Mouse (Mus musculus): ENCODE measurements around the gene Hoxb4. TPM values are rescaled to one million over a fixed set of nuclear protein-coding genes. Genes with fewer than 3 reads are reported as not detected.
A peak's percentile ranks its signal among the peaks of the same experiment; 100 is the strongest.

Gene Hoxb4
- 2.8 and 3.2 TPM in 2 replicates for polyA plus RNA-seq (2015; fragmentation: Nextera tagmentation; extraction: Ambion mirVana)

DNA sequence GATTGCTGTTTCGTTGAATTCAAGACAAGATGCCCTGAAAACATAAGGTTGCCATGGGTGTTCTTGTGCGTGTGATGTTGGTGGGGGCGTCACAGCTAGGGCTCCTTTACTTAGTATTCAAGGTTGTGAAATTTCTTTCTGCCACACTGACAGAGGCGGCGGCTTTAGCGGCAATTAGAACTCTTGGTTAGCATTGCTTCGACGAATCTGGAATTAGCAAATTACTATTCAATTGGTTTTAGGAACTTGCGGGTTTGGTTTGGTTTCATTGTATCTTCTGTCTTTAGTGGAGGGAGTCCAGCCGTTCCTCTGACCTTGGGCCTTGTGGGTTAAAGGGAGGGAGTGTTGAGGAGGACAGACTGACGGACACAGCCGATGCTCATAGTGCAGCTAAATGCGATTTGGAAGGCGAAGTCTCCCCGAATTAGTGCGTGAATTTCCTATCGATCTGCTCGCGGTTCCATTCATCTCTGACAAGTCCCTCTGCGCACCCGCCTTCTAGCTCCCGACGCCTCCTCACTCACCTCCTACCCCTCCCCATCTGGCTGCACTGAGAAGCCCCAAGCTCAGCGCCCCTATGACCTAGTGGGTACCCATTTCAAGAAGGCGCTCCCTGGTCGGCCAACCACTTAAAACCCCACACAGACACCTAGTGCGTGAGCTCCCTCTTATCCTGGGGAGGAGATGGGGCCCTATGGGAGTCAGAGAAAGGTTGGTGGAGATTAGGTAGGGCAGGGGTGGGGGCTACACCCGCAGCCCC, at the start of gene Hoxb4:
Hoxb4 (plus strand) TSS at position 660 of the 760 bp plus-strand sequence.
- H3K36me3 ChIP-seq = no peaks in the 10 kb centered on the region
- peaks cover 21% of the 10 kb centered on the region for H3K4me1 ChIP-seq (replicated peaks)
- WGBS = 9% methylated on average over 28 of the region's 28 CpGs
- H3K9ac ChIP-seq = peak within 1 kb of the TSS; percentile 83
- H3K4me3 ChIP-seq (replicated peaks) = peak within 1 kb of the TSS; percentile 64
- no peaks in the 10 kb centered on the region for H3K9me3 ChIP-seq
- peak within 1 kb of the TSS; percentile 81 for H3K4me2 ChIP-seq (replicated peaks)
- ATAC-seq = peak; percentile 3; the same call in 1 of the 2 replicates
- H3K27me3 ChIP-seq (replicated peaks) = peaks cover 3% of the 10 kb centered on the region
- peak within 1 kb of the TSS; percentile 98 for H3K27ac ChIP-seq

DNA sequence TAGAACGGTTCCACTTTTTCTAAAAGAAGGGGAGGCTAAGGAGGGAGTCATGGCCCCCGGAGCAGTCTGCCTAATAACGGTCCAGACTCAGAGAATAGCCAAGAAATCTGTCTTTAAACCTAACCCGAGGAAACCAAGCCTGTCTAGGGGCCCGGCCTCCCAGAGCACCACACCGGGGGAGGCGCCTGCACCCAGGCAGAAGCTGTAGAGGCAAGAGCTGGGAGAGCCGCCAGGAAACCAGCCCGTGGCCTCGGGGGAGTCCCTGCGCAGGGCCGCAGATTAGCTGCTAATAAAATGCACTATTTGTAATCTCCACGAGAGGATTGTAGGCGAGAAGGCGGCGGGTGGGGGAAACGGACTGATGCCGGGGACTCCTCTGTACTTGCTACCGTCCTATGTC, 48.2 kb upstream of the Hoxb4 start:
- Histone ChIP-seq H3K4me3 (replicated peaks) (no peak overlapping the region), H3K27ac (no peak overlapping the region), H3K4me2 (replicated peaks) (no peak overlapping the region; the same call in 1 of the 2 replicates), H3K9me3 (no peaks in the 10 kb centered on the region), H3K36me3 (no peaks in the 10 kb centered on the region), H3K4me1 (replicated peaks) (peaks cover 22% of the 10 kb centered on the region), H3K9ac (no peak overlapping the region), H3K27me3 (replicated peaks) (peaks cover 93% of the 10 kb centered on the region)
- no peak for ATAC-seq
- 1% methylated on average over 19 of the region's 19 CpGs for WGBS

DNA sequence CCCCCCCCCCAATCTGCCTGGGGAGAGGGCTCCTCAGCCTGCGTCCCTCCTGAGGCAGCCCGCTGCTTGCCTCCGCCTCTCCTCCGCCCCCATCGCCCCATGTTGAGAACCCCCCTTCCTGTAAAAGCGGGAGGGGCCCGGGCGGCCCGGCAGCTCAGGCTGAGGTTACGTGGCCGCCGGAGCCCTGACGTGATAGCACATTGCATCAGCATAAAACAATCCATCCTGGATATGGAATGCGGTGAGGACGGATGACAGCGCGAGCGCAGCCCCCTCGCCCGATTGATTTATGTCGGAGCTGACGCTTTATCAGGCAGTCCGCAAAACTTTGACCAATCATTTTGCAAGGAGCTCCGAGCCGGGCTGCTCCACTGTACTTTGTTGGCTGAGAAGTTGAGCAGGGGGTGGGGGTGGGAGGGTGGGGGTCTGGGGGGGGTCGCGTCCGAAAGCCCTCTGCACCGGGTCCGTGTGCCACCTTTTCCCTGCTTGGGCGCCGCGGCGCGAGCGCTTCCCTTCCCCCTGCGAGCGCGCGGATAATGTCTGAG, 47.0 kb upstream of the Hoxb4 start, which contains the start of gene Hoxb9:
Hoxb9 (plus strand) TSS at position 462 of the 545 bp plus-strand sequence.
- WGBS = under 1% methylated on average over 37 of the region's 40 CpGs
- peak within 1 kb of the TSS; percentile 37; the same call in 1 of the 2 replicates for H3K9ac ChIP-seq
- peaks cover 22% of the 10 kb centered on the region for H3K4me1 ChIP-seq (replicated peaks)

DNA sequence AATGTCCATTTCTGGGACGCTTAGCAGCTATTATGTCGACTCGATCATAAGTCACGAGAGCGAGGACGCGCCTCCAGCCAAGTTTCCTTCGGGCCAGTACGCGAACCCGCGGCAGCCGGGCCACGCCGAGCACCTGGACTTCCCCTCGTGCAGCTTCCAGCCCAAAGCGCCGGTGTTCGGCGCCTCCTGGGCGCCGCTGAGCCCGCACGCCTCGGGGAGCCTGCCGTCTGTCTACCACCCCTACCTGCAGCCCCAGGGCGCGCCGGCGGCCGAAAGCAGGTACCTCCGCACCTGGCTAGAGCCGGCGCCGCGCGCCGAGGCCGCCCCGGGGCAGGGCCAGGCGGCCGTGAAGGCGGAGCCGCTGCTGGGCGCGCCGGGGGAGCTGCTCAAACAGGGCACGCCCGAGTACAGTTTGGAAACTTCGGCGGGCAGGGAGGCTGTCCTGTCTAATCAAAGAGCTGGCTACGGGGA, 46.5 kb upstream of the Hoxb4 start:
- under 1% methylated on average over 52 of the region's 52 CpGs for WGBS
- Histone ChIP-seq H3K27me3 (replicated peaks) (peaks cover 97% of the 10 kb centered on the region), H3K4me1 (replicated peaks) (peaks cover 22% of the 10 kb centered on the region), H3K4me2 (replicated peaks) (peak overlapping the region; percentile 71), H3K4me3 (replicated peaks) (peak overlapping the region; percentile 40), H3K9ac (peak overlapping the region; percentile 28; the same call in 1 of the 2 replicates), H3K36me3 (no peaks in the 10 kb centered on the region), H3K9me3 (no peaks in the 10 kb centered on the region), H3K27ac (peak overlapping the region; percentile 62)
- ATAC-seq = peak; percentile 73

More for the DNA sequence above, 47.0 kb upstream of the Hoxb4 start, which contains the start of gene Hoxb9:
- no peaks in the 10 kb centered on the region for H3K9me3 ChIP-seq
- ATAC-seq = peak; percentile 46
- H3K27ac ChIP-seq = peak within 1 kb of the TSS; percentile 62
- peaks cover 94% of the 10 kb centered on the region for H3K27me3 ChIP-seq (replicated peaks)
- no peaks in the 10 kb centered on the region for H3K36me3 ChIP-seq
- peak within 1 kb of the TSS; percentile 71 for H3K4me2 ChIP-seq (replicated peaks)
- peak within 1 kb of the TSS; percentile 40 for H3K4me3 ChIP-seq (replicated peaks)

DNA sequence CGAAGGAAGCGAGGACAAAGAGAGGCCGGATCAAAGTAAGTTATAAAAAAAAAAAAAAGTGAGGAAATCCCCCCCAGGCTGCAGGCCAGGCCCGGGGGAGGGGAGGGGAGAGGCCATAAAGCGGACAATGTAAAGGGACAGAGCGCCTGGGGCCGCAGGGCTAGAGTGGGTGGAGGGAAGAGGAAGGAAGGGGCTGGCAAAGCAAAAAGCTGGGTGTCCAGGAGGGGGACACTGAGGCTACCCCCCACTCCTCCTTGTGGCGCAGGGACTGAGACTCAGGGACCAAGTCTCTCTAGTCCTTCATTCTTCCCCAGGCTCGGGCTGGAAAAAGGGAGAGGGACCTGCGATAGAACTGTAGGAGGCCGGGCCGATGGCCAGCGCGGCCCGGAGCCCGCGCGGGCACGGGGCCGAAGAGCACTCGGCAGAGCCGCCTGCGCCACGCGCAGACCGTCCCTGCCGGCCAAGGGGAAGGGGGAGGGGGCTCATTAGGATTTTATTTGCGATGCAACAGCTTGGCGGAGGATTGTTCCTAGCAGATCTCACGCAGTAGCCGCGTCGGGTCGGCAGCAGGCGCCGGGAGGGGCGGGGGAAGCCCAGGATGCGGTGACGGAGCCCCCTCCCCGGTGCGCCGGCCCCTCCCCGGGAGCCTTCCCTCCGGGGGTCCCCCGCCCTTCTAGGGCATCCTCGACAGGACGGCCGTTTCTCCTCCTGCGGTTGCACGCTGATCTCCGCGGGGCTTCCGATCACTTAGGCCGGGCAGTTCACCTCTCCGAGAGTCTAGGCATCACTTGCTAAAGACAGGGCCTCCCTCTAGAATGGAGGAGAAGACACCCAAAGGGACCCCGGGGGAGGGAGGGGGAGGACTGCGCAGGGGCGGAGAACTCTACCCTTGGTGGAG, 45.8 kb upstream of the Hoxb4 start:
- Histone ChIP-seq H3K27me3 (replicated peaks) (peaks cover 97% of the 10 kb centered on the region), H3K27ac (peak overlapping the region; percentile 22; the same call in 1 of the 2 replicates), H3K36me3 (no peaks in the 10 kb centered on the region), H3K9me3 (no peaks in the 10 kb centered on the region), H3K4me1 (replicated peaks) (peaks cover 23% of the 10 kb centered on the region), H3K4me2 (replicated peaks) (peak overlapping the region; percentile 71), H3K4me3 (replicated peaks) (peak overlapping the region; percentile 40), H3K9ac (peak overlapping the region; percentile 37; the same call in 1 of the 2 replicates)
- ATAC-seq = peak; percentile 44
- 1% methylated on average over 55 of the region's 58 CpGs for WGBS

DNA sequence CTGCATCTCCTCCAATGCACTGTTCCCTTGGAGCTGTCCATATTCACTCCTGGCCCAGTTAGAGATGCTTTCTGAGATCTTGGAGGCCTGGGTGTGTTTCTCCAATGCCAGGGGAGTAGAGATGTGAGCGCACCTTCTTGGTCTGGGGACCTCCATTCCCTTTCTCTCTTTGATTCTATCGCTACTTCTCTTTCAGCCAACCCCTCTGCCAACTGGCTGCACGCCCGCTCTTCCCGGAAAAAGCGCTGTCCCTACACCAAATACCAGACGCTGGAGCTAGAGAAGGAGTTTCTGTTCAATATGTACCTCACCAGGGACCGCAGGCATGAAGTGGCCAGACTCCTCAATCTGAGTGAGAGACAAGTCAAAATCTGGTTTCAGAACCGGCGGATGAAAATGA, 43.6 kb upstream of the Hoxb4 start:
- peaks cover 35% of the 10 kb centered on the region for H3K4me1 ChIP-seq (replicated peaks)
- H3K27me3 ChIP-seq (replicated peaks) = peaks cover 95% of the 10 kb centered on the region
- no peak for ATAC-seq
- H3K9me3 ChIP-seq = no peaks in the 10 kb centered on the region
- no peak overlapping the region for H3K27ac ChIP-seq
- no peaks in the 10 kb centered on the region for H3K36me3 ChIP-seq
- H3K4me2 ChIP-seq (replicated peaks) = no peak overlapping the region
- 23% methylated on average over 10 of the region's 10 CpGs for WGBS
- H3K4me3 ChIP-seq (replicated peaks) = no peak overlapping the region
- H3K9ac ChIP-seq = no peak overlapping the region

DNA sequence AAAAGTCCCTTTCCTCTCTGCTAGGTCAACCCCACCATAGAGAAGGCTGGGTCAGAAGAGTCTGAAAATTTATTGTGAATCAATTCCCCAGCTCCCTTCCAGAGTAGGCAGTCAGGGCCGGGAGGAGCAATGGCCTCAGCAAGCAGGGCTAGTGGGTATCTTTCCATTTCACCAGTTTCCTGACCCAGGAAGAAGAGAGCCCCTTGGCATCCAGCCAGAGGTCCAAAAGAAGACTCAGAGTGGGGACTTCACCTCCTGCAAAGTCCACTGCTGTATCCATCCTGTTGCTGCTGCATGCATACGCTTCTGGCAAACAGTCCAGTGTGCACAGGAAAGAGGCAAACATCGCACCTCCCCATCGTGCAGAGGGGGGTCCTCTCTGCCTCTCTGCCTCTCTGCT, 42.2 kb upstream of the Hoxb4 start:
- Histone ChIP-seq H3K27me3 (replicated peaks) (peaks cover 91% of the 10 kb centered on the region), H3K36me3 (no peaks in the 10 kb centered on the region), H3K4me1 (replicated peaks) (peaks cover 32% of the 10 kb centered on the region), H3K9me3 (no peaks in the 10 kb centered on the region), H3K4me3 (replicated peaks) (no peak overlapping the region), H3K9ac (no peak overlapping the region), H3K27ac (no peak overlapping the region), H3K4me2 (replicated peaks) (no peak overlapping the region)
- WGBS = 19% methylated on average over 4 of the region's 4 CpGs
- no peak for ATAC-seq

DNA sequence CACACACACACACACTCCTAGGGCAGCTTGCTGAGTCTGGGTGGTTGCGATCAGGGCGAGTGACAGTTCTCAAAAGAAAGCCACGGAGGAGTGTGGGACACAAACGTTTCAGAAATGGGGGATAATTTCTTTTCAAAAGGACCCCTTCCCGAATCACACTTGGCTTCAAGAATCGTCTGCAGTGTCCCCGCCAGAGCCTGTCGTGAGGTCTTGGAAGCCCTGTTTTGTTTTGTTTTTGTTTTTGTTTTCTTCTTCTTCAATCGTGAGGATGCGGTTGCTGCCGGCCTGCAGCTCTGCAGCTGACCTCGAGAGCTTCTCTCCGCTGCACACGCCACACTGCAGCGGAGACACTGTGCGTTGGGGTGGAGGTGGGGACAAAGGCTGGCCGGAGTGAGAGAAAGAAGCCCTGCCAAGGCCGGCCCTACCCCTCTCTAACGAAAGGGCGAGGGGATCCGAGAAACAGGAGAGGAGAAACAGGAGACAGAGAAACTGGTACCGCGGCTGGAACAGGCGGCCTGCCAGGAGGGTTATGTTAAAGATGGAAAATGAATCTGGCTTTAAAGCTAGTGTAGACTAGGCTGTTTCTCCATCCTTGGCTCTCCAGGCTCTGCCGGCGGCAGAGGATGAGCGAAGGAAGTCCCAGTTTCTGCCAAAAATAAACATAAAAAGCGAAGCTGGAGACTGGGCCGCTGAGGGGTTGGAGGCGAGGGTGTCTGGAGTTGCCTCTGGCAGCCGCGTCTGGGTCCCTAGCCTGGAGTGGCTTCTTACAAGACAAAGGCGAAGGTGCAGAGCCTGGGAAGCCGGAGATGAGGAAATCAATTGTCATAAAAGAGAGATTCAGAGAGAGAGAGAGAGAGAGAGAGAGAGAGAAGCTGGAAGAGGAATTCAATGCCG, 40.7 kb upstream of the Hoxb4 start:
- no peak overlapping the region for H3K27ac ChIP-seq
- H3K4me1 ChIP-seq (replicated peaks) = peaks cover 18% of the 10 kb centered on the region
- no peaks in the 10 kb centered on the region for H3K9me3 ChIP-seq
- no peaks in the 10 kb centered on the region for H3K36me3 ChIP-seq
- peak overlapping the region; percentile 43 for H3K4me2 ChIP-seq (replicated peaks)
- H3K27me3 ChIP-seq (replicated peaks) = peaks cover 83% of the 10 kb centered on the region
- no peak for ATAC-seq
- WGBS = 6% methylated on average over 35 of the region's 35 CpGs
- H3K9ac ChIP-seq = no peak overlapping the region
- H3K4me3 ChIP-seq (replicated peaks) = 0 out of 2 replicates have a peak overlapping the region, but pooled peaks have one; percentile 14

DNA sequence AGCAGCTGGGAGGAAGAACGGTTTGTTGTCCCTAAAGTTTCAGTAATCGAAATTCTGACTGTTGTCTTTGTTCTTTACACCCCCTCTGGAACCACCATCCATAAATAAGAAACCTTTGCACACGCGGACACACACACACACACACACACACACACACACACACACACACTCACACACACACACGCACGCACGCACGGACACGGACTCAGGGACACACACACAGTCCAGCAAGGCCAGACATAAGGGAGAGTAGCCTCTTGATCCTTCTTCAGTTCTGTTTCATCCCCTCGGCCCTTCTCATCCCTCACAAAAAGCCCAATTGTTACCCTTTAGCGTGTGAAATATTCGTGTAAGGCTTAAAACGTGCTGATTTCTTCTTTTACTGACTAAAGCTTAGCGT, 39.7 kb upstream of the Hoxb4 start:
- peak overlapping the region; percentile 43; the same call in 1 of the 2 replicates for H3K4me2 ChIP-seq (replicated peaks)
- H3K4me3 ChIP-seq (replicated peaks) = no peak overlapping the region

DNA sequence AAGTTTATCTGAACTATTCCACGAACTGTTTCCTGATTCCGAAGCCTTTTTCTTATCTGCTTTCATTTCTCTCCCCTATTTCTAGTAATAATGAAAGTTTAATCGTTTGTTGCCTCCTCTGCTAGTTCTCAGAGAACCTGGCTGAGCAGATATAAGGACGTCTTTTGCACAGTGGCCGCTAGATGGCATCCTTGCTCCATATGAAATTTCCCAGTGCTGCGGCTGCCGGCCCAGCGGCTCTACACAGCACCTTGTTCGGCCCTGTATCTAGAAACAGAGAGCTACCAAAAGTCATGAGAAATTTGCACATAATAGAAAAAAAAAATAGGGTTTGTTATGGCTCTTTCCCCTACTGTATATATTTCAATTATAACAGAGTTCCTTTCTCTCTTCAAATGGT, 39.3 kb upstream of the Hoxb4 start:
- Histone ChIP-seq H3K9ac (no peak overlapping the region), H3K27ac (no peak overlapping the region), H3K36me3 (no peaks in the 10 kb centered on the region), H3K4me2 (replicated peaks) (0 out of 2 replicates have a peak overlapping the region, but pooled peaks have one; percentile 11), H3K4me1 (replicated peaks) (peaks cover 22% of the 10 kb centered on the region), H3K27me3 (replicated peaks) (peaks cover 75% of the 10 kb centered on the region), H3K9me3 (no peaks in the 10 kb centered on the region), H3K4me3 (replicated peaks) (no peak overlapping the region)
- WGBS = under 1% methylated on average over 9 of the region's 9 CpGs
- peak; percentile 77 for ATAC-seq

More for the DNA sequence above, 39.7 kb upstream of the Hoxb4 start:
- no peak for ATAC-seq
- 15% methylated on average over 14 of the region's 14 CpGs for WGBS
- H3K9me3 ChIP-seq = no peaks in the 10 kb centered on the region
- H3K27me3 ChIP-seq (replicated peaks) = peaks cover 79% of the 10 kb centered on the region
- no peak overlapping the region for H3K9ac ChIP-seq
- H3K4me1 ChIP-seq (replicated peaks) = peaks cover 22% of the 10 kb centered on the region
- no peak overlapping the region for H3K27ac ChIP-seq
- H3K36me3 ChIP-seq = no peaks in the 10 kb centered on the region

Measured in intestine, embryonic 15.5 days (tissue).